Mouse (Mus musculus): Measurements from ENCODE around the gene Ccnf. TPM values are rescaled to one million over a fixed set of nuclear protein-coding genes. Genes with fewer than 3 reads are reported as not detected.

Ccnf gene
- polyA plus RNA-seq, 1 experiment from 2014 or later, result 92.1 TPM

DNA sequence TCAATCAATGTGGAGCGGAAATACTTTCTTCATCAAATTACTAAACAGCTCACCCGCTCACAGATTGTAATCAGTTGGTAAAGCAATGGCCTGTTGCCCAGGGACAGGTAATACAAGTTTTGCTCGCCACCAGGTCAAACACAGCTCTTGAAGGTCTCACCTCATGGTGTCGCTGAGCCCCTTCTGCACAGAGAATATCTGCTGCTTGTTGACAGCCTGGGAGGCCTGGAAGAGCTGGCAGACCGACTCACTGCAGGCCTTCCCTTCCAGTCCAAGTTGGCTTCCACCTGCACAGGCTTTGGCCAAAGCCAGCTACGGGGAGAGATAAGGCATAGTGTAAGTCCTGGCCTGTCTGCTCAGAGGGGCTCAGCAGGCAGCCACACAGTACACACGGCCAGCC is 14.4 kb downstream of the Ccnf start:
- Histone ChIP-seq H3K27me3 (ENCODE audit: control insufficient read depth, insufficient read depth, low read length) (no peaks in the 10 kb centered on the region), H3K4me2 (ENCODE audit: low read depth) (no peak overlapping the region), H3K27ac (ENCODE audit: low read depth, low read length) (no peak overlapping the region), H3K9ac (ENCODE audit: low read length) (no peak overlapping the region), H3K4me1 (ENCODE audit: control insufficient read depth, insufficient read depth, low read length) (no peaks in the 10 kb centered on the region), H3K9me3 (ENCODE audit: control insufficient read depth, low read length) (no peaks in the 10 kb centered on the region), H3K36me3 (ENCODE audit: control insufficient read depth, insufficient read depth, low read length) (peaks cover 43% of the 10 kb centered on the region), H3K4me3 (ENCODE audit: low read depth, low read length) (no peak overlapping the region)
- WGBS, result 95% methylated on average over 7 of the region's 7 CpGs
- ATAC-seq (ENCODE audit: insufficient read depth, low FRiP score, low TSS enrichment) (no peak), DNase-seq (ENCODE audit: low spot score) (no peak)

GRCm38 (mm10) chr17:24236479-24236878 is 14.8 kb downstream of the Ccnf start:
- WGBS, result 98% methylated on average over 1 of the region's 1 CpGs
- peaks cover 43% of the 10 kb centered on the region for H3K36me3 ChIP-seq (ENCODE audit: control insufficient read depth, insufficient read depth, low read length)
- no peaks in the 10 kb centered on the region for H3K4me1 ChIP-seq (ENCODE audit: control insufficient read depth, insufficient read depth, low read length)
- H3K9ac ChIP-seq (ENCODE audit: low read length), result no peak overlapping the region
- H3K9me3 ChIP-seq (ENCODE audit: control insufficient read depth, low read length), result no peaks in the 10 kb centered on the region
- H3K27ac ChIP-seq (ENCODE audit: low read depth, low read length), result no peak overlapping the region
- no peaks in the 10 kb centered on the region for H3K27me3 ChIP-seq (ENCODE audit: control insufficient read depth, insufficient read depth, low read length)
- H3K4me3 ChIP-seq (ENCODE audit: low read depth, low read length), result no peak overlapping the region
- DNase-seq (ENCODE audit: low spot score) (no peak), ATAC-seq (ENCODE audit: insufficient read depth, low FRiP score, low TSS enrichment) (no peak)
- no peak overlapping the region for H3K4me2 ChIP-seq (ENCODE audit: low read depth)

- no peaks in the 10 kb centered on the region for H3K27me3 ChIP-seq (ENCODE audit: control insufficient read depth, insufficient read depth, low read length)
- peaks cover 44% of the 10 kb centered on the region for H3K36me3 ChIP-seq (ENCODE audit: control insufficient read depth, insufficient read depth, low read length)
- H3K4me3 ChIP-seq (ENCODE audit: low read depth, low read length), result no peak overlapping the region
- no peak overlapping the region for H3K9ac ChIP-seq (ENCODE audit: low read length)
- ATAC-seq (ENCODE audit: insufficient read depth, low FRiP score, low TSS enrichment) (no peak), DNase-seq (ENCODE audit: low spot score) (no peak)
- H3K4me1 ChIP-seq (ENCODE audit: control insufficient read depth, insufficient read depth, low read length), result no peaks in the 10 kb centered on the region
- no peaks in the 10 kb centered on the region for H3K9me3 ChIP-seq (ENCODE audit: control insufficient read depth, low read length)
- 94% methylated on average over 7 of the region's 7 CpGs for WGBS
- no peak overlapping the region for H3K4me2 ChIP-seq (ENCODE audit: low read depth)
- no peak overlapping the region for H3K27ac ChIP-seq (ENCODE audit: low read depth, low read length)
These were observed 23.3 kb downstream of the Ccnf start for GRCm38 (mm10) chr17:24227941-24228340.

- Histone ChIP-seq H3K9me3 (ENCODE audit: control insufficient read depth, low read length) (no peaks in the 10 kb centered on the region), H3K4me2 (ENCODE audit: low read depth) (no peak overlapping the region), H3K36me3 (ENCODE audit: control insufficient read depth, insufficient read depth, low read length) (peaks cover 42% of the 10 kb centered on the region), H3K27me3 (ENCODE audit: control insufficient read depth, insufficient read depth, low read length) (no peaks in the 10 kb centered on the region), H3K27ac (ENCODE audit: low read depth, low read length) (no peak overlapping the region), H3K4me1 (ENCODE audit: control insufficient read depth, insufficient read depth, low read length) (no peaks in the 10 kb centered on the region), H3K4me3 (ENCODE audit: low read depth, low read length) (no peak overlapping the region), H3K9ac (ENCODE audit: low read length) (no peak overlapping the region)
- 95% methylated on average over 8 of the region's 8 CpGs for WGBS
- ATAC-seq (ENCODE audit: insufficient read depth, low FRiP score, low TSS enrichment) (no peak), DNase-seq (ENCODE audit: low spot score) (no peak)
These were observed 24.6 kb downstream of the Ccnf start for GRCm38 (mm10) chr17:24226721-24227120.

- Histone ChIP-seq H3K27ac (ENCODE audit: low read depth, low read length) (no peak overlapping the region), H3K4me3 (ENCODE audit: low read depth, low read length) (no peak overlapping the region), H3K4me1 (ENCODE audit: control insufficient read depth, insufficient read depth, low read length) (peaks cover 4% of the 10 kb centered on the region; the same call in 1 of the 2 replicates), H3K36me3 (ENCODE audit: control insufficient read depth, insufficient read depth, low read length) (peaks cover 38% of the 10 kb centered on the region), H3K9ac (ENCODE audit: low read length) (no peak overlapping the region), H3K9me3 (ENCODE audit: control insufficient read depth, low read length) (no peaks in the 10 kb centered on the region), H3K4me2 (ENCODE audit: low read depth) (no peak overlapping the region), H3K27me3 (ENCODE audit: control insufficient read depth, insufficient read depth, low read length) (no peaks in the 10 kb centered on the region)
- no peak for DNase-seq (ENCODE audit: low spot score)
- WGBS, result 93% methylated on average over 5 of the region's 5 CpGs
- ATAC-seq (ENCODE audit: insufficient read depth, low FRiP score, low TSS enrichment), result no peak
These were observed 25.4 kb downstream of the Ccnf start for GRCm38 (mm10) chr17:24225851-24226250.

DNA sequence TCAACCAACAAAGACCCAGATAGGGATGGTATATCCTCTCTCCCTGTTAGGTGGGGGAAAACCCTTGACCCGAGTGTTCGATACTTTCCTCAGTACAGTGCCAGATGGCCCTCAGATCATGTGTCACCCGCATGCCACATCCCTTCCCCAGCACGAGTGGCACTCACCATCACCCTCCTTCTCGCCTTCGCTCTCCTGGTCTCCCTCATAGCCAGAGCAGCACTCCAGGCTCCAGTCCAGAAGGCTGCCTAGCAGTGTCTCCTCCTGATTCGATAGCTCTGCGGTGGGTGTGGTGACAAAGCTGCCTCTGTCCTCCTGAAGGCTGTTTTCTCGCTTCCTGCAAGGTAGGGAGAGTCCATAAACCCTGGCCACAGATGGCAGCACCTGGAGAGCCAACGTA is 26.5 kb downstream of the Ccnf start:
- no peak overlapping the region for H3K4me2 ChIP-seq (ENCODE audit: low read depth)
- 90% methylated on average over 10 of the region's 10 CpGs for WGBS
- H3K4me3 ChIP-seq (ENCODE audit: low read depth, low read length), result no peak overlapping the region
- ATAC-seq (ENCODE audit: insufficient read depth, low FRiP score, low TSS enrichment) (no peak), DNase-seq (ENCODE audit: low spot score) (no peak)
- no peak overlapping the region for H3K27ac ChIP-seq (ENCODE audit: low read depth, low read length)
- no peak overlapping the region for H3K9ac ChIP-seq (ENCODE audit: low read length)
- H3K36me3 ChIP-seq (ENCODE audit: control insufficient read depth, insufficient read depth, low read length), result peaks cover 35% of the 10 kb centered on the region
- peaks cover 9% of the 10 kb centered on the region for H3K4me1 ChIP-seq (ENCODE audit: control insufficient read depth, insufficient read depth, low read length)
- H3K27me3 ChIP-seq (ENCODE audit: control insufficient read depth, insufficient read depth, low read length), result no peaks in the 10 kb centered on the region
- H3K9me3 ChIP-seq (ENCODE audit: control insufficient read depth, low read length), result no peaks in the 10 kb centered on the region

DNA sequence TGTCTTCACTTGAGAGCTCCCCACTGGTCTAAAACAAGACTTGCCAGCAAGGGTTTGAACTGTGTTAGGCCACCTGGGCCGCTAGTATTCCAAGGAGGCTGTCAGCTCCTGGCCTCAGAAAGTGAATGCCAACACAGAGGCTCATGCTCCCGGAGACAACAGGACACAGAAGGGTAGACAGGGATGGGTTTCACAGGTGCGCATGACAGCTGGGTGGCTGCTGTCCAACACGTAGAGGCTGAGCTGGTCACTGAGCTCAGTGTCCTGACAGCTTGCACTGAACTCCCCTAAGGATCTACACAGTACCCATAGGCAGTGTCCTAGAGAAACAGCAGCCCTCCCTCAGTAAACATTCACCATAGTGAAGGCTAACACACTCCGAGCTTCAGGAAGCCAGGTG is 27.8 kb downstream of the Ccnf start:
- H3K27me3 ChIP-seq (ENCODE audit: control insufficient read depth, insufficient read depth, low read length), result no peaks in the 10 kb centered on the region
- H3K4me2 ChIP-seq (ENCODE audit: low read depth), result no peak overlapping the region
- H3K4me3 ChIP-seq (ENCODE audit: low read depth, low read length), result no peak overlapping the region
- no peaks in the 10 kb centered on the region for H3K9me3 ChIP-seq (ENCODE audit: control insufficient read depth, low read length)
- peaks cover 31% of the 10 kb centered on the region for H3K36me3 ChIP-seq (ENCODE audit: control insufficient read depth, insufficient read depth, low read length)
- 95% methylated on average over 5 of the region's 5 CpGs for WGBS
- ATAC-seq (ENCODE audit: insufficient read depth, low FRiP score, low TSS enrichment) (no peak), DNase-seq (ENCODE audit: low spot score) (no peak)
- peaks cover 13% of the 10 kb centered on the region for H3K4me1 ChIP-seq (ENCODE audit: control insufficient read depth, insufficient read depth, low read length)
- H3K27ac ChIP-seq (ENCODE audit: low read depth, low read length), result no peak overlapping the region
- no peak overlapping the region for H3K9ac ChIP-seq (ENCODE audit: low read length)

GRCm38 (mm10) chr17:24222653-24223052 is 28.6 kb downstream of the Ccnf start:
- H3K4me2 ChIP-seq (ENCODE audit: low read depth), result no peak overlapping the region
- WGBS, result 77% methylated on average over 6 of the region's 6 CpGs
- no peak for DNase-seq (ENCODE audit: low spot score)
- ATAC-seq (ENCODE audit: insufficient read depth, low FRiP score, low TSS enrichment), result no peak
- H3K27me3 ChIP-seq (ENCODE audit: control insufficient read depth, insufficient read depth, low read length), result no peaks in the 10 kb centered on the region
- H3K27ac ChIP-seq (ENCODE audit: low read depth, low read length), result no peak overlapping the region
- H3K9me3 ChIP-seq (ENCODE audit: control insufficient read depth, low read length), result no peaks in the 10 kb centered on the region
- no peak overlapping the region for H3K9ac ChIP-seq (ENCODE audit: low read length)
- H3K4me3 ChIP-seq (ENCODE audit: low read depth, low read length), result no peak overlapping the region
- H3K4me1 ChIP-seq (ENCODE audit: control insufficient read depth, insufficient read depth, low read length), result peaks cover 13% of the 10 kb centered on the region
- peaks cover 27% of the 10 kb centered on the region for H3K36me3 ChIP-seq (ENCODE audit: control insufficient read depth, insufficient read depth, low read length)

GRCm38 (mm10) chr17:24220435-24221411 is 30.6 kb downstream of the Ccnf start, which contains the start of gene Tedc2:
TSS of gene Tedc2 (minus strand) at chr17:24220851.
- no peaks in the 10 kb centered on the region for H3K27me3 ChIP-seq (ENCODE audit: control insufficient read depth, insufficient read depth, low read length)
- peaks cover 13% of the 10 kb centered on the region for H3K36me3 ChIP-seq (ENCODE audit: control insufficient read depth, insufficient read depth, low read length)
- peak within 1 kb of the TSS; percentile 78 for H3K4me3 ChIP-seq (ENCODE audit: low read depth, low read length)
- H3K27ac ChIP-seq (ENCODE audit: low read depth, low read length), result no peak within 1 kb of the TSS
- H3K4me1 ChIP-seq (ENCODE audit: control insufficient read depth, insufficient read depth, low read length), result peaks cover 13% of the 10 kb centered on the region
- 6% methylated on average over 41 of the region's 41 CpGs for WGBS
- ATAC-seq (ENCODE audit: insufficient read depth, low FRiP score, low TSS enrichment), result peak; percentile 86
- peak within 1 kb of the TSS; percentile 92 for H3K4me2 ChIP-seq (ENCODE audit: low read depth)
- peak within 1 kb of the TSS; percentile 69 for H3K9ac ChIP-seq (ENCODE audit: low read length)
- H3K9me3 ChIP-seq (ENCODE audit: control insufficient read depth, low read length), result no peaks in the 10 kb centered on the region
- peak; percentile 92 for DNase-seq (ENCODE audit: low spot score)

Data from neural tube, embryonic 11.5 days (tissue).